ENCODE assay signal across 8 mouse cellular contexts in the genomic region with DNA sequence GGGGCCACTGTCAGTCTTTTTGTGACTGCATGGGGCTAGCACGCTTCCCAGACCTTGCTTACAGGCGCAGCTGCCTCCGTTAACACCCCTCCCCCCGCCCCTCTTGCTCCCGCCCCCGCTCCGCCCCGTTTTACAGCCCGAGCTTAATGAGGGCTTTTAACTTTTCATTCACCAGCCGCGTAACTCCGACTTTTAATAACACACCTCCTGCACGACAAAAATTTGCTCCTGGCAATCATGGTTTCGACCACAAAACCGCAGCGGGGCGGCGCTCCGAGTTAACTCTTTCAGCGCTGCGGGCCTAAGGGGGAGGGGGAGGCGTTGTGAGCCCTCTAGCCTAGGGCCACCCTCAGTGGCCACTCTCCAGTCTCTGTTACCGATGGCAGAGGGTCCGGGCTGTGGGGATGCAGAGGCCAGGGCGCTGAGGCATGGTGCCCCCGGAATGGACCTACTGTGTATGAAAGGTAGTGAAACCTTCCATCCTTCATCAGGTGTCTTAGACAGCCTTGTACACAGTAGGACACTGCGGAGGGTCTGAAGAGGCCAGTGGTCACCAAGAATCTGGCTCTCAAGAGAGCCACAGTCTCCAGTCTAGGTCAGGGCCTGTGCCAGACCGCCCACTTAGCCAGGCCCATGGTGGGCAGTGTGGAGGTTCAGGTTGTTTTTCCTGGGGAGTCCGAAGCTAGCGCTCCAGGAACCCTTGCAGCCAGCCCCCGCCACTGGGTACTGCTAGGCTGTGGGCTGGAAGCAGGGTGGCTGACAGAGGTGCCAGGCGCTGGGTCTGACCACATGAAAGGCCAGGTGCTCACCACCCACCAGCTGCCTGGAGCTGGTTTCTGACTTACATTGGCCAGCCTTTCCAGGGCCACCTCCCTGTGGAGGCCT. TPM values are rescaled to one million over a fixed set of nuclear protein-coding genes. Genes with fewer than 3 reads are reported as not detected.
DNase-seq lines count a peak whose midpoint lies in the region; ATAC-seq and TF ChIP-seq lines count a peak whose summit lies in the region.

No protein-coding gene starts in this region.

- no peak overlapping the region for H3K9ac ChIP-seq in kidney, postnatal 0 days (ENCODE audit: low read depth, low read length)
- peak overlapping the region; percentile 67 for H3K9ac ChIP-seq in stomach, embryonic 16.5 days (ENCODE audit: low read length)

- intact Hi-C loops in gastrocnemius, adult 2 months (cut with DNase I) = no loop called here
- intact Hi-C loops in gastrocnemius, postnatal 14 days (cut with DNase I; ENCODE audit: low total_unique reads) = no loop called here

- peaks cover 29% of the 10 kb centered on the region; the same call in 1 of the 2 replicates for H3K27me3 ChIP-seq in kidney, postnatal 0 days (ENCODE audit: insufficient read depth, low read length)
- peaks cover 15% of the 10 kb centered on the region; the same call in 1 of the 2 replicates for H3K27me3 ChIP-seq in stomach, embryonic 16.5 days (ENCODE audit: control insufficient read depth, insufficient read depth, low read length)

- ATAC-seq in kidney, postnatal 0 days (replicated peaks; ENCODE audit: low FRiP score, low read depth) = peak; percentile 19; the same call in 1 of the 2 replicates
- ATAC-seq in megakaryocyte progenitor cell, adult 5-6 weeks (replicated peaks; ENCODE audit: poor library complexity) = peak; percentile 38
- 0 out of 2 replicates have a peak, but pooled peaks have one; percentile 34 for ATAC-seq in stomach, embryonic 16.5 days (ENCODE audit: insufficient read depth, low FRiP score)

- TF ChIP-seq CTCF in gastrocnemius, adult 2 months (IDR thresholded peaks at IDR 0.05) = no peak
- peak; percentile 28; the same call in 1 of the 2 replicates for TF ChIP-seq CTCF in kidney, postnatal 0 days (IDR thresholded peaks at IDR 0.05; ENCODE audit: low read depth)

- H3K36me3 ChIP-seq in kidney, postnatal 0 days (ENCODE audit: insufficient read depth, low read length) = no peaks in the 10 kb centered on the region
- H3K36me3 ChIP-seq in stomach, embryonic 16.5 days (ENCODE audit: control insufficient read depth, insufficient read depth, low read length) = no peaks in the 10 kb centered on the region

- peak overlapping the region; percentile 59 for H3K4me2 ChIP-seq in kidney, postnatal 0 days (ENCODE audit: low read length)
- peak overlapping the region; percentile 50 for H3K4me2 ChIP-seq in stomach, embryonic 16.5 days (ENCODE audit: low read depth, low read length)

- peaks cover 15% of the 10 kb centered on the region; the same call in 1 of the 2 replicates for H3K4me1 ChIP-seq in kidney, postnatal 0 days (replicated peaks; ENCODE audit: insufficient read depth, low read length)
- peaks cover 35% of the 10 kb centered on the region for H3K4me1 ChIP-seq in stomach, embryonic 16.5 days (ENCODE audit: control insufficient read depth, insufficient read depth, low read length)

- no peaks in the 10 kb centered on the region for H3K9me3 ChIP-seq in kidney, postnatal 0 days (replicated peaks; ENCODE audit: low read length)
- H3K9me3 ChIP-seq in stomach, embryonic 16.5 days (replicated peaks; ENCODE audit: control insufficient read depth, low read length) = no peaks in the 10 kb centered on the region

- no peak overlapping the region for H3K27ac ChIP-seq in gastrocnemius, adult 2 months
- H3K27ac ChIP-seq in kidney, postnatal 0 days = 0 out of 2 replicates have a peak overlapping the region, but pooled peaks have one; percentile 19
- peak overlapping the region; percentile 83 for H3K27ac ChIP-seq in stomach, embryonic 16.5 days (ENCODE audit: low read length)

- DNase-seq in gastrocnemius, adult 2 months = peak; percentile 40
- DNase-seq in gastrocnemius, postnatal 14 days = no peak
- DNase-seq in adrenal gland, postnatal 14 days = peak; percentile 61
- DNase-seq in forelimb bud, embryonic 11.5 days (ENCODE audit: low read depth, low spot score) = peak; percentile 85
- peak; percentile 75 for DNase-seq in kidney, postnatal 0 days (ENCODE audit: low spot score)
- no peak for DNase-seq in frontal cortex, postnatal 25 days (ENCODE audit: low spot score in 2 of 2)

- WGBS in kidney, postnatal 0 days = 13% methylated on average over 32 of the region's 32 CpGs
- WGBS in stomach, embryonic 16.5 days = 13% methylated on average over 32 of the region's 32 CpGs

- H3K4me3 ChIP-seq in gastrocnemius, adult 2 months = peak overlapping the region; percentile 66
- peak overlapping the region; percentile 31 for H3K4me3 ChIP-seq in kidney, postnatal 0 days (replicated peaks; ENCODE audit: low read depth, low read length)
- H3K4me3 ChIP-seq in stomach, embryonic 16.5 days (replicated peaks; ENCODE audit: low read length) = peak overlapping the region; percentile 49

RNA-seq across cellular contexts. Expression of gene Grhl3, which starts 3.0 kb away (rescaled TPM):
- not detected for total RNA-seq in gastrocnemius, adult 2 months (2021)
- total RNA-seq in gastrocnemius, postnatal 14 days (2021) = under 1 TPM; 0.16 to 0.29 TPM
- 0.23 and 0.37 TPM in 2 replicates for total RNA-seq in adrenal gland, postnatal 14 days (2021)
- 3.6 and 4.6 TPM in 2 replicates for polyA plus RNA-seq in kidney, postnatal 0 days (2015; fragmentation: Nextera tagmentation; extraction: Ambion mirVana)
- total RNA-seq in megakaryocyte progenitor cell, adult 5-6 weeks (2015) = not detected in 2 replicates
- not detected in 2 replicates for total RNA-seq in megakaryocyte progenitor cell, adult 5-6 weeks (2017)
- polyA plus RNA-seq in stomach, embryonic 16.5 days (2015; fragmentation: Nextera tagmentation; extraction: Ambion mirVana) = 54.1 and 74.1 TPM in 2 replicates

Comparison
In these comparisons a context has a peak if more than half of its experiments do, and no peak if none do; other contexts are left out.
1. DNase-seq: peak in gastrocnemius, adult 2 months (single experiment), adrenal gland, postnatal 14 days (single experiment), forelimb bud, embryonic 11.5 days (single experiment) and kidney, postnatal 0 days (single experiment); none in gastrocnemius, postnatal 14 days (single experiment) and frontal cortex, postnatal 25 days (0 of 2).
2. Peak in every context shown above with its lines, with median percentiles within 50 percentile points of each other: H3K4me3 ChIP-seq and ATAC-seq.